Mouse (Mus musculus) neural tube, embryonic 10.5 days (tissue): Measurements from ENCODE around the gene Sgpl1.

Experiments
- DNase-seq: peaks from one replicate; pipeline ENCODE4 v3.0.0-alpha.2; 2017; ENCODE audit warnings: low spot score; ENCODE audit errors: extremely low spot score

The Sgpl1 gene

GRCm38 (mm10) chr10:61147157-61148040 is at the start of gene Sgpl1:
Gene Sgpl1, minus strand, starts transcription at chr10:61147703.
- DNase-seq = peak; percentile 95

- DNase-seq = no peak
Measured at GRCm38 (mm10) chr10:61195718-61196291, 48.3 kb upstream of the Sgpl1 start.

DNA sequence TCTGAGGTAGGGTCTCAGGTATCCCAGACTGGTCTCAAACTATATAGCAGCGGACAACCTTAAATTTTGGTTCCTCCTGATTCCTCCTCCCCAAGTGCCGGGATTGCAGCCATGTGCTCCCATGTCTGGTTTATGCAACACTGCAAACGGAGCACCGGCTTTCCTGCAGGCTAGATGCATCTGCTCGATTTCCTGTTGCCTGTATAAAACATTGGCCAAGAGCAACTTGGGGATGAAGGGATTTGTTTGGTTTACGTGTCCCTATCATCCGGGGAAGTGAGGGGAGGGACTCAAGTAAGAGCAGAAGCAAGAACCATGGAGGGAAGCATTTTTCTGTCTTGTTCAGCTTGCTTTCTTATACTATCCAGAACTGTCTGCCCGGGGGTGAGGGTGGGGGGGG is 47.7 kb upstream of the Sgpl1 start:
- no peak for DNase-seq

GRCm38 (mm10) chr10:61194611-61195010 is 47.1 kb upstream of the Sgpl1 start:
- DNase-seq = no peak

- DNase-seq = no peak
Measured at GRCm38 (mm10) chr10:61188010-61188409, 40.5 kb upstream of the Sgpl1 start.

DNA sequence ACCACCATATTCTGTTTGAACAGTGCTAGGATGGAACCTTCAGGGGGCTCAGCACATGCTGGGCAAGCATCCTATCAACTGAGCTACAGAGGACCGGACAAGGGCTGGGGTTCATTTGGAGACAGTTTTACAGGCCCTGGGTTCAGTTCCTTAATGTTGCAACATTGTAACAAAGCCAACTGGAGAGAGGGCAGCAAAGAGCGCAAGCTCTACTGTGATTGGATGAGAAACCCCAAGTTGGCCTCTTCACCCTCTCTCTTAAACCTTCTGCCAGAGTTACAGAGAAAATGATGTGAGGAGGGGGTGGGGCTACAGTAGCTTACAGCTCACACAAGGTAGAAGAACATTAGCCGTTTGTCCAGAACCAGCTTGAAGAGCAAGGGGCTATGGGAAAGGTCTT is 39.5 kb upstream of the Sgpl1 start:
- no peak for DNase-seq

DNA sequence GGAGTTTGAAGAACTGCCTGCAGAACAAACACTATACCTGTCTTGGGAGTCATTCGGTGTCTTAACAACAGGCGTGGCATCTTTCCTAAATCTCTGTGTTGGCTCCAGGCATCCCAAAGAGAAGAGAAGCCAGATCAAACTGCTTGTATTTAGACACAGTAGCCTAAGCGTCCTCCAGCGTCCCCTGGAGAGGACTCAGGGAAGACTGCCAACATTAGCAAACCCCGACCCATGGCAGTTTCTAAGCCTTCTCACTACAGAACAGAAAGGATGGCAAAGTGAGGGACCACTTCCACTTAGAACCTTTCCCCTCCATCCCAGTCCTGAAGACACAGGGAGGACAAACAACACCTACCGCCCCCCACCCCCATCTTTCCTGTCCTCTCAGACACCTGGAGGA is 32.4 kb upstream of the Sgpl1 start:
- DNase-seq = no peak

DNA sequence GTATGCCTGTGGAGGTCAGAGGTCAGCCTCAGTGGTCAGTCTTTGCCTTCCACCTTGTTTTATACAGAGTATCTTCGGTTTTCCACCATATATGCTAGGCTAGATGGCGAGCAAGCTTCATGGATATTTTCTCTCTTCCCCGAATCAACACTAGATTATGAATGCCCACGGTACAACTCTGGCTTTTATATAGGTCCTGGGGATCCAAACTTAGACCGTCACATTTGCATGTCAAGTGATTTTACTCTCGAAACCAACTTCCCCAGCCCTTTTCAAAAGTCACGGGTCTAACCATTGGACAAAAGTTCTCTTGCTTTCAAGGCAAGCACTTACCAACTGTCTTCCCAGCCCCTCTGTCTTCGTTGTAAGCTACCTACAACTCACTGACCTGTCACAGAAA is 31.2 kb upstream of the Sgpl1 start:
- no peak for DNase-seq

- no peak for DNase-seq
Measured at GRCm38 (mm10) chr10:61177751-61178150, 30.2 kb upstream of the Sgpl1 start.

- DNase-seq = no peak
Measured at GRCm38 (mm10) chr10:61176221-61176790, 28.8 kb upstream of the Sgpl1 start.

DNA sequence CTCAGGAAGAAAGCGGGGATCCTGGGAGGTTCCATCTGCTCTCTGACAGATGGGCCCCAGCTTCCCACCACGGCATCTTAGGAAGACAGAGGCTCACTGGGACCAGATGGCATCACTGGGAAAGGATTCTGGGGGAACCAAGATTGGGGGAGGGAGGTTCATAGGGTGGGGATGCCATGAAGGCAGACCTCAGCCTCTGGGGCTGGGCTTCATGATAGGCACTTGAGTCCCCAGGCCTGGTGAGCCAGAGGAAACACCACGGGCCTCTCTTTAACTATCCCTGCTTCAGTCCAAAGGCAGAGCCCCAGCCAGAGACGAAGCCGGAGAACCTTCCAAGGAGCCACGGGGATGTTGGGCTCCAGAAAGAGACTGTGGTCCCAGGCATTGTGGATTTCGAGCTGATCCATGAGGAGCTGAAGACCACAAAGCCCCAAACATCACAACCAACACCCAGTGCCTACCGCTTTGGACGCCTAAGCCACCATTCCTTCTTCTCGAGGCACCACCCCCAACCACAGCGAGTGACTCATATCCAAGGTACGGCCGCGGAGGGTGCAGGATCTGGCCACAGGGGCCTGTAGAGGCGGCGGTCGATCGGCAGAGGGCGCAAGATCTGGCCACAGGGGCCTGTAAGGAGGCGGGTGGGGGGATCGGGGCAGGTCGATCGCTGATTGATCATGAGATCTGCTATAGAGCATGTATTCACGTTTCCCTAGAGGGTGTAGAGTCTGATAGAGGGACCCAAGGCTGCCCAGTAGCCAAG is 28.1 kb upstream of the Sgpl1 start:
- peak; percentile 52 for DNase-seq

DNA sequence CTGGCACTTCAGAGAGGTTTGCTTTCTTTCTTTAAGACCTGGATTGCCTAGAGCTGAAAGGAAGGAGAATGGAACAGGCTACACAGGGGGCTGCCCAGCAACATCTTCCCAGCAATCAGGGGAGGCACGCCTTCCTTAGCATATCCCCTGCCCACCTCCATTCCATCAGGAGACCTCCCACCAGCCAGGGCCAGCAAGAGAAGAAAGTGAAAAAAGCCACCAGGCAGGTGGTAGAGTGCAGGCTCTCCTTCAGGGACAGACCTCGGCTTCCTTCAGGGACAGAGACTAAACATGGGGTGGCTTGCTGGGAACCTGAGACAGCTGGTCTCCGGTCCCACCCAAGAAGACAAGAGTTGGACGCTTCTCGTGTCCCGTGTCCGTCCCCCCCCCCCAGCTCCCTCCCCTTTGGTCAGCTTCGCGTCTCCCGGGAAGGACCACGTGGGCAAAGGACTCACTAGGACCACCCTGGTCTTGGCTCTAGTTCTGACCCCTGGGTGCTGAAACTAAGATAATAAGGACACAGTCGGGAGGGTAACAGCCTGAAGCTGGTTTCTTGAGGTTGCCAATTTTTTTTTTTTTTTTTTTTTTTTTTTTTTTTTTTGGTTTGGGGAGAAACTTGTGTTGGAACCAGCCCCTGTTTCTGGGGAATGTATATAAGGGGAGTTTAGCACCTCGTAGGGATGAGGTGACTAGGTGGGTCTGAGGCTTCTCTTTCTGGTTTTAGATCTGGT is 27.4 kb upstream of the Sgpl1 start:
- DNase-seq = no peak

- DNase-seq = no peak
Measured at GRCm38 (mm10) chr10:61172496-61172895, 25.0 kb upstream of the Sgpl1 start.

- DNase-seq = no peak
Measured at GRCm38 (mm10) chr10:61171654-61172053, 24.2 kb upstream of the Sgpl1 start, which contains the start of gene Tbata. Gene Tbata, plus strand, starts transcription at chr10:61171954.

GRCm38 (mm10) chr10:61168393-61168792 is 20.9 kb upstream of the Sgpl1 start:
- DNase-seq = no peak

DNA sequence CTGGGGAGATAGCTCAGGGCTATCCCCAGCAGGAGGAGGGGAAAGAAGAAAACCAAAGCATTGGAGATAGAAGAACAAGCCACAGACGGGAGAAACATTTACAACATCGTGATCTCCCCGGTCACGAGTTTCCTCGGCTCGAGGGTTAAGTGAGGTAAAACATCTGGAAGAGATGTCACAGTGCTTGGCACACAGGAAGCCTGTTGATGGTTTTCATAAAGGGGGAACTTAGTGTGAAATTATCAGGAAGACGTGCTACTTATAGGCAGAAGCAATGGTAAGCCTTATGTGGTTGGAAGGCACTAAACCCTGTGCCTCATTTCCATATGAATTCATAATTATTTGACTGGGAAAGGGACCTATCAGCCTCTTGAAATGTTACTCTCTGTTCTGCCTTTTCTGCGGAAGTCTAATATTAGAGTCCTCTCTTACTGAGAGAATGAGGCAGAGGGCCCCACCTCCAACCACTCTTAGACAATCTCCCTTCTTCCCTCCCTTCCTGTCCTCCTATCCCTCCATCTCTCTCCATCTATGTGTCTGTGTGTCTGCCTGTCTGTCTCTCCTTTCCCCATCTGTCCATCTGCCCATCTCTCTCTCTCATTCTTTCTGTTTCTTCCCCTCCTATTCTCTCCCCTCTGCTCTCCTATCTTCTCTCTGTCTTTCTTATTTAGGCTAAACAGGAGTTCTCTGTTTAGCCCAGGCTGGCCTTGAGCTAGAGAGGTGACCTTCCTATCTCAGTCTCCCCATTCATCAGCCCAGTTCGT is 20.0 kb upstream of the Sgpl1 start:
- no peak for DNase-seq

DNA sequence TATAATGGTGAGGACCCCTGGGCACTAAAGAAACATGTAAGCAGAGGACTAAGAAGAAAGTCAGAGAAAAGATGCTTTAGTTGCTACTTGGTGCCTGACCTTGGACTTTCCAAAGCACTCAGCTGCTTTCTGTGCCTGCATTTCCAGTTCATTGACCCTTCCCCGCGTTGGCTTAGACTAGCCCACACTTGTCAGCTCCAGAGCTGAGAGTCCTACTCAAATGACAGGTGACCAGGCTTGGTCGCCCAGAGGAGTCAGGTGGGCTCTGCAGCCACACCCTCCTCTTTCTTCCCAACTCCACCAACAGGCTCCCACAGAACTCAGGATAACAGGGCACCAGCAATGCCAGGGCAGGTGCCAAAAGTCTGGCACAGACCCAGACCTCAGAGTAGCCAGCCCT is 14.9 kb upstream of the Sgpl1 start:
- DNase-seq = no peak

- DNase-seq = no peak
Measured at GRCm38 (mm10) chr10:61160671-61161070, 13.2 kb upstream of the Sgpl1 start.

GRCm38 (mm10) chr10:61160089-61160488 is 12.6 kb upstream of the Sgpl1 start:
- DNase-seq = no peak

DNA sequence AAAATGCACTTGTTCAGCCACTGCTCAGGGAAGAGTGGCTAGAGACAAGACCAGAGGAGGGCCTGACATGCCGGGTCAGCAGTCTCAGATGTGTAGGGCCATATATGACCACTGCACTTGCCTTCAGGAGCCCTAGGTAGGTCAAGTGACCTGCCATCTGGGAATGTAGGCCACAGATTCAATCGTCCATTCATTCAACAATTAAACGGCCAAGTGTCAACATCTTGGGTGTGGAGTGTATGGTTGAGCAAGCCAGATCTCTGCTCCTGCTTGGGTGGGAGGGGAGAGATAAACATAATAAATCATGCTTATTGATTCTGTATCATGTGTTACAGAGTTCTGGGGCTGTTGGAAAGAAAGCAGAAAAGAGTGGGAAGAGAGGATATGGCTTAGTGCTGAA is 11.1 kb upstream of the Sgpl1 start:
- DNase-seq = no peak
